Comparison of ENCODE assay signal across 10 mouse cellular contexts in the genomic region with DNA sequence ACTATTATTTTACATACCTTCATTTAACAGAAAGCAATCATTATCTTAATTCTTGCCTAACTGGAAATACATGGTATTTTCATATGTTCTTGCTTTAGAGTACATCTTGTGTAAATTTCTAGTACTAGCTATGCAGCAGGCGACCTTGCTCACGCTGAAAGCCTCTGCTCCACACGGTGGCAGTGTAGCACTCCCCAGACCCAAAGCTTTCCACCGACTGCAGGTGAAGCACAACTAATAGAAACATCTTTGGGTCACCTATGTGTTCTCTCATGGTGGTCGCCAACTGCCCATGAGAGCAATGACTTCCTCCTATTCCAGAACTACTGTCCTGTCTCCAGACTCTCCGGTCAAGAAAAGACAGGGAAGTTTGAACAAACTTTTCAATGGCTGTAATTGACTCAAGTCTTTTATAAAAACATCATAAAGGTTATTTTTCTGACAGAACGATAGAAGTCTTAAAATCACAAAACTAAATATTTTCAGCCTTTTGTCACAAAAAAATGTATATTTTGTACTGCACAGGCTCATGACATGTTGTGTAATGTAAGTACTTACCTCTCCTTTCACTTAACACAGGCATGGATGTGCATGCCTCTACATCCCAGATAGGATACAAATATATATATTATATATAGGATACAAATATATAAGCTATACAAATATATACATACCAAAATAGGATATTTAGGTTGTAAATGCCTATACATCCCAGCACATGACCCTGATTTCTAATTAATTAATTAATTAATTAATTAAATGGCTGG. TPM values are rescaled to one million over a fixed set of nuclear protein-coding genes. Genes with fewer than 3 reads are reported as not detected.
DNase-seq lines count a peak whose midpoint lies in the region; ATAC-seq and TF ChIP-seq lines count a peak whose summit lies in the region.
"Had no signal": no experiment of that assay in that cellular context is flagged by ENCODE, and none has a peak within 500 bp of the region (broad histone marks: within the 10 kb centered on the region; RNA-seq: fewer than 3 reads in every experiment).

No protein-coding gene starts in this region.

- no peak for TF ChIP-seq EP300 in ES-Bruce4 (IDR thresholded peaks at IDR 0.05; ENCODE audit: insufficient read depth, low read depth, low read length)

- no peak overlapping the region for H3K27ac ChIP-seq in ES-Bruce4 (ENCODE audit: insufficient read depth, low read length)
- no peak overlapping the region for H3K27ac ChIP-seq in bone marrow macrophage, adult 2 months (ENCODE audit: insufficient read depth, low read depth, low read length)
- no peak overlapping the region for H3K27ac ChIP-seq in forebrain, embryonic 13.5 days
- H3K27ac ChIP-seq in hindbrain, embryonic 16.5 days (ENCODE audit: low read depth, low read length) = no peak overlapping the region
- H3K27ac ChIP-seq: embryonic facial prominence, embryonic 15.5 days had no signal

- H3K9me3 ChIP-seq in ES-Bruce4 (replicated peaks; ENCODE audit: control insufficient read depth, insufficient read depth, low read length, poor library complexity, severe bottlenecking) = no peaks in the 10 kb centered on the region
- no peaks in the 10 kb centered on the region for H3K9me3 ChIP-seq in forebrain, embryonic 13.5 days (replicated peaks)
- H3K9me3 ChIP-seq in hindbrain, embryonic 16.5 days (ENCODE audit: control insufficient read depth, low read length) = no peaks in the 10 kb centered on the region
- H3K9me3 ChIP-seq: embryonic facial prominence, embryonic 15.5 days had no signal

- no peak for TF ChIP-seq POLR2A in ES-Bruce4 (IDR thresholded peaks at IDR 0.05; ENCODE audit: insufficient read depth, low read length)
- no peak for TF ChIP-seq POLR2A in bone marrow macrophage, adult 2 months (IDR thresholded peaks at IDR 0.05; ENCODE audit: borderline replicate concordance, low read depth, low read length)

- peak; percentile 39 to 53 for DNase-seq in layer of hippocampus, postnatal 36 days
- peak; percentile 71 for DNase-seq in right cerebral cortex, postnatal 14 days

- ATAC-seq in forebrain, embryonic 13.5 days = peak; percentile 81
- ATAC-seq in hindbrain, embryonic 16.5 days = peak; percentile 88
- ATAC-seq in megakaryocyte-erythroid progenitor cell, adult 5-6 weeks (replicated peaks; ENCODE audit: low FRiP score, low TSS enrichment, poor library complexity, severe bottlenecking) = 0 out of 2 replicates have a peak, but pooled peaks have one; percentile 61
- no peak for ATAC-seq in activated CD4-positive, CD25-positive, alpha-beta regulatory T cell, adult 4 months

- no peak overlapping the region for H3K9ac ChIP-seq in ES-Bruce4 (ENCODE audit: low read depth, poor library complexity, severe bottlenecking)
- H3K9ac ChIP-seq in forebrain, embryonic 13.5 days = no peak overlapping the region
- no peak overlapping the region for H3K9ac ChIP-seq in hindbrain, embryonic 16.5 days (ENCODE audit: low read depth, low read length)
- H3K9ac ChIP-seq: embryonic facial prominence, embryonic 15.5 days had no signal

- peak; percentile 91 for TF ChIP-seq CTCF in ES-Bruce4 (IDR thresholded peaks at IDR 0.05; ENCODE audit: low read depth, low read length)
- 0 out of 2 replicates have a peak, but pooled peaks have one; percentile 17 for TF ChIP-seq CTCF in bone marrow macrophage, adult 2 months (IDR thresholded peaks at IDR 0.05; ENCODE audit: low read depth, low read length)

- no peaks in the 10 kb centered on the region for H3K27me3 ChIP-seq in ES-Bruce4 (ENCODE audit: control insufficient read depth, insufficient read depth, low read length, poor library complexity, severe bottlenecking)
- H3K27me3 ChIP-seq in forebrain, embryonic 13.5 days = no peaks in the 10 kb centered on the region
- H3K27me3 ChIP-seq in hindbrain, embryonic 16.5 days (replicated peaks; ENCODE audit: control insufficient read depth, insufficient read depth, low read length) = no peaks in the 10 kb centered on the region
- H3K27me3 ChIP-seq: embryonic facial prominence, embryonic 15.5 days had no signal

- no peak overlapping the region for H3K4me2 ChIP-seq in forebrain, embryonic 13.5 days
- no peak overlapping the region for H3K4me2 ChIP-seq in hindbrain, embryonic 16.5 days (ENCODE audit: low read length)
- H3K4me2 ChIP-seq: embryonic facial prominence, embryonic 15.5 days had no signal

- H3K4me3 ChIP-seq in ES-Bruce4 (ENCODE audit: low read depth, low read length) = no peak overlapping the region
- H3K4me3 ChIP-seq in bone marrow macrophage, adult 2 months (ENCODE audit: insufficient read depth, low read length) = no peak overlapping the region
- H3K4me3 ChIP-seq in forebrain, embryonic 13.5 days = no peak overlapping the region
- H3K4me3 ChIP-seq in hindbrain, embryonic 16.5 days (ENCODE audit: low read length) = no peak overlapping the region
- H3K4me3 ChIP-seq: embryonic facial prominence, embryonic 15.5 days; myocyte had no signal

- H3K36me3 ChIP-seq in ES-Bruce4 (ENCODE audit: control insufficient read depth, insufficient read depth, low read length, poor library complexity, severe bottlenecking) = no peaks in the 10 kb centered on the region
- H3K36me3 ChIP-seq in forebrain, embryonic 13.5 days (ENCODE audit: poor library complexity, severe bottlenecking) = no peaks in the 10 kb centered on the region
- H3K36me3 ChIP-seq in hindbrain, embryonic 16.5 days (ENCODE audit: control insufficient read depth, insufficient read depth, low read length) = no peaks in the 10 kb centered on the region
- H3K36me3 ChIP-seq: embryonic facial prominence, embryonic 15.5 days had no signal

- WGBS in forebrain, embryonic 13.5 days = 23% methylated on average over 7 of the region's 7 CpGs
- WGBS in hindbrain, embryonic 16.5 days = 24% methylated on average over 7 of the region's 7 CpGs

- peaks cover 1% of the 10 kb centered on the region for H3K4me1 ChIP-seq in ES-Bruce4 (ENCODE audit: control insufficient read depth, insufficient read depth, low read length)
- no peaks in the 10 kb centered on the region for H3K4me1 ChIP-seq in bone marrow macrophage, adult 2 months (ENCODE audit: control insufficient read depth, insufficient read depth, low read length)
- no peaks in the 10 kb centered on the region for H3K4me1 ChIP-seq in forebrain, embryonic 13.5 days
- H3K4me1 ChIP-seq in hindbrain, embryonic 16.5 days (ENCODE audit: control insufficient read depth, insufficient read depth, low read depth, low read length) = no peaks in the 10 kb centered on the region
- H3K4me1 ChIP-seq: embryonic facial prominence, embryonic 15.5 days had no signal

RNA-seq across cellular contexts. Expression of a gene that starts 16.4 kb away (rescaled TPM):
- polyA plus RNA-seq in ES-Bruce4 (2011; ENCODE audit: insufficient read depth, insufficient read length, low read depth, missing spikeins) = 19.7 and 20.4 TPM in 2 replicates
- polyA plus RNA-seq in bone marrow macrophage, adult 2 months (2012; ENCODE audit: insufficient read depth, insufficient read length, missing spikeins) = not detected in 2 replicates
- polyA plus RNA-seq in forebrain, embryonic 13.5 days (2015; fragmentation: Nextera tagmentation; extraction: Ambion mirVana) = 21.8 and 22.7 TPM in 2 replicates
- 21.0 and 23.2 TPM in 2 replicates for polyA plus RNA-seq in hindbrain, embryonic 16.5 days (2015; fragmentation: Nextera tagmentation; extraction: Ambion mirVana)
- 1 to 10 TPM; 6.5 to 6.7 TPM for total RNA-seq in layer of hippocampus, postnatal 36 days (2021)
- not detected in 2 replicates for total RNA-seq in megakaryocyte-erythroid progenitor cell, adult 5-6 weeks (2014; fragmentation: Nextera tagmentation)
- total RNA-seq in megakaryocyte-erythroid progenitor cell, adult 5-6 weeks (2017) = not detected in 2 replicates
- under 1 TPM in 1 of 2 experiments, not detected in 1; 0.07 TPM for polyA plus RNA-seq in activated CD4-positive, CD25-positive, alpha-beta regulatory T cell, adult 4 months (2017; shearing (Covaris generic))

RNA-seq across cellular contexts. Expression of a gene that starts 21.9 kb away (rescaled TPM):
- not detected in 2 replicates for polyA plus RNA-seq in ES-Bruce4 (2011; ENCODE audit: insufficient read depth, insufficient read length, low read depth, missing spikeins)
- not detected in 2 replicates for polyA plus RNA-seq in bone marrow macrophage, adult 2 months (2012; ENCODE audit: insufficient read depth, insufficient read length, missing spikeins)
- not detected in 2 replicates for polyA plus RNA-seq in forebrain, embryonic 13.5 days (2015; fragmentation: Nextera tagmentation; extraction: Ambion mirVana)
- polyA plus RNA-seq in hindbrain, embryonic 16.5 days (2015; fragmentation: Nextera tagmentation; extraction: Ambion mirVana) = not detected in 2 replicates
- not detected for total RNA-seq in layer of hippocampus, postnatal 36 days (2021)
- not detected in 2 replicates for total RNA-seq in megakaryocyte-erythroid progenitor cell, adult 5-6 weeks (2014; fragmentation: Nextera tagmentation)
- total RNA-seq in megakaryocyte-erythroid progenitor cell, adult 5-6 weeks (2017) = not detected in 2 replicates
- not detected for polyA plus RNA-seq in activated CD4-positive, CD25-positive, alpha-beta regulatory T cell, adult 4 months (2017; shearing (Covaris generic))
- polyA plus RNA-seq: embryonic facial prominence, embryonic 15.5 days had no signal

Comparison
In these comparisons a context has a peak if more than half of its experiments do, and no peak if none do; other contexts are left out.
1. RNA of a gene that starts 16.4 kb away (polyA plus RNA-seq): 21.8 to 22.7 TPM in forebrain, embryonic 13.5 days, 21.0 to 23.2 TPM in hindbrain, embryonic 16.5 days and 19.7 to 20.4 TPM in ES-Bruce4; 0.07 TPM in activated CD4-positive, CD25-positive, alpha-beta regulatory T cell, adult 4 months and not detected in bone marrow macrophage, adult 2 months; every median in the first group is over 10 times any median in the second.